Mouse (Mus musculus): ENCODE measurements around the gene Dpagt1. TPM values are rescaled to one million over a fixed set of nuclear protein-coding genes. Genes with fewer than 3 reads are reported as not detected.

Dpagt1 gene
- polyA plus RNA-seq, 1 experiment = 54.7 TPM

DNA sequence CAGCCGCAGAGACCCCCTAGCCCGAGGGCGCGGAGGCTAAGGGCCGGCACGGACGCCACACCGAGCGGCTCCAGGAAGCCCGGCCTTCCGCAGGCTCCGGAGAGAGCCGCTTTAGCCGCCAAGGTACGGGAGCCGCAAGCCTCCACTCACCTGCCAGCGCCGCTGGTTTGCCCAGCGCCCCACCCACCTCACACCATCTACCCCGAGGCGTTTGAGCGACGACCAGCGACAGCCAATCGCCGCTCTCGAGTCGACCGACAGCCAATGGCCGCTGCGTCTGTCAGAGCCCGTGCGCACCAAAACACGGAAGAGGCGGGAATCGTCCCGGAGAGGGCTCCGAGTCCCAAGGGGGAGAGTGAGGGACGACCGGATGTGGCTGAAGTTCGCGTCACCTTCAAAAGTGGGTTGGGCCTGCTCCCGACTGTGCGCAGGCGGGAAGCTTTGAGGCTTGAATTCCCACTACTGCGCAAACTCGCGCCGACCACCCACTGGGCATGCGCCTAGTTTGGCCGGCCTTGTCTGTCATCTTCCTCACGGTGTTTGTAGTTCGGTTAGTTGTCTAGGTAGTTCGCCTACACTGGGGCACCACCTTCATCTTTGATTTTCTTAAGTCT lies 20.2 kb upstream of the Dpagt1 start, which contains the start of gene Hinfp:
Gene Hinfp, minus strand, starts transcription at position 206 of the 614 bp plus-strand sequence.
- no peak within 1 kb of the TSS for H3K27ac ChIP-seq (ENCODE audit: insufficient read depth, low read length)
- H3K4me1 ChIP-seq (ENCODE audit: control insufficient read depth, insufficient read depth, low read length) = no peaks in the 10 kb centered on the region
- peak within 1 kb of the TSS; percentile 92 for H3K4me3 ChIP-seq (ENCODE audit: insufficient read depth, low read length)
- TF ChIP-seq POLR2A (IDR thresholded peaks at IDR 0.05; ENCODE audit: low read depth, low read length) = peak; percentile 93
- no peak for TF ChIP-seq CTCF (IDR thresholded peaks at IDR 0.05; ENCODE audit: borderline replicate concordance, insufficient read depth, low read length)

DNA sequence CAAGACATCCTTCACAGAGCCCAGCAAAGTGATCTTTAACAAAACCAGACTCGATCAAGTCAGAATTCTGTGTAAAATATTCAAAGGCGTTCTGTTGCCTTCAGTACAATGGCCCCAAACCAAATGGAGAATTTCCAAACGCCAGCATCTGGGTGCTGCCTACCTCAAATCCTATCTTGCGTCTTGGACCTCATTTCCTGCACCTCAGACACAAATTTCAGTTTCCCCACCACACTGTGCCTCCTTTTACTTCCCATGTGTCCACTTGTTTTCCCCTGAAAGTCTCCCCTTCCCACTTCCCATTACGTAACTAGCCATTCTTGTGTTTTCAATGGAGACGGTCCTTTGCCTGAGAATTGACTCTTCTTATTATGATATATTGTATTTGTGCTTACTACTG lies 19.3 kb upstream of the Dpagt1 start:
- no peak overlapping the region for H3K27ac ChIP-seq (ENCODE audit: insufficient read depth, low read length)
- H3K4me3 ChIP-seq (ENCODE audit: insufficient read depth, low read length) = no peak overlapping the region
- H3K4me1 ChIP-seq (ENCODE audit: control insufficient read depth, insufficient read depth, low read length) = no peaks in the 10 kb centered on the region
- TF ChIP-seq POLR2A (IDR thresholded peaks at IDR 0.05; ENCODE audit: low read depth, low read length) (no peak), CTCF (IDR thresholded peaks at IDR 0.05; ENCODE audit: borderline replicate concordance, insufficient read depth, low read length) (no peak)

DNA sequence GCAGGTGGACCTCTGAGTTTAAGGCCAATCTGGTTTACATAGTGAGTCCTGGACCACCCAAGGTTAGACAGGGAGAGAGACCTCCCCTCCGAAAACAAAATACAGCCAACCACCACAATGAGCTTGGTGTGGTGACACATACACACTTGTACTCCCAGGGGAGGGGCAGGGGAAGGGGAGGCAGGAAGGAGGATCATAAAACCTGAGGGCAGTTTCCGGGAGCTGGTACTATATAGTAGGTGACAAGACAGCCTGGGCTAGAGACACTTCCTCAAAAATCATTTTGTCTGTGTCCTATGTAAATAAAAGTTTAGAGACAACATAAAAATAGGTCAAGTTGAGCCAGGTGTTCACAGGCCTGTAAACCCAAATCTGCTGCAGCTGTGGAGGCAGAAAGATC lies 18.6 kb upstream of the Dpagt1 start:
- Histone ChIP-seq H3K27ac (ENCODE audit: insufficient read depth, low read length) (no peak overlapping the region), H3K4me1 (ENCODE audit: control insufficient read depth, insufficient read depth, low read length) (no peaks in the 10 kb centered on the region), H3K4me3 (ENCODE audit: insufficient read depth, low read length) (no peak overlapping the region)
- no peak for TF ChIP-seq CTCF (IDR thresholded peaks at IDR 0.05; ENCODE audit: borderline replicate concordance, insufficient read depth, low read length)
- TF ChIP-seq POLR2A (IDR thresholded peaks at IDR 0.05; ENCODE audit: low read depth, low read length) = no peak

DNA sequence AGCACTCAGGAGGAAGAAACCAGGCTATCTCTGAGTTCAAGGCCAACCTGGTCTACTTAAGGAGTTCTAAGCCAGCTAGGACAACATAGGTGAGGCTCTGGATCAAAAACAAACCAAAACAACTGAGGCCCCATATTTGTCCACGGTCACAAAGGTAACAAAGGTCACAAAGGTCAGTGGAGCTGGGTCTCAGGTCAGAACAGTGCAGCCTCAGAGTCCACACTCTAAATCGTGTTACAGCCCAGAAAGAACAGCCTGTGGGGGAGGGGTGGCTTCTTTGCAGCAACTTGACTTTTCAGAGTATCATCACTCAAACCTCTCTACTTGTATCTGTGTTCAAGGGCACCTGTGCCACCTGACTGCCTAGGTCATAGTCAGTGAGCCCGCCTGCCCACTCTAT lies 16.1 kb upstream of the Dpagt1 start:
- TF ChIP-seq CTCF (IDR thresholded peaks at IDR 0.05; ENCODE audit: borderline replicate concordance, insufficient read depth, low read length) (no peak), POLR2A (IDR thresholded peaks at IDR 0.05; ENCODE audit: low read depth, low read length) (no peak)
- Histone ChIP-seq H3K4me1 (ENCODE audit: control insufficient read depth, insufficient read depth, low read length) (no peaks in the 10 kb centered on the region), H3K4me3 (ENCODE audit: insufficient read depth, low read length) (no peak overlapping the region), H3K27ac (ENCODE audit: insufficient read depth, low read length) (no peak overlapping the region)

DNA sequence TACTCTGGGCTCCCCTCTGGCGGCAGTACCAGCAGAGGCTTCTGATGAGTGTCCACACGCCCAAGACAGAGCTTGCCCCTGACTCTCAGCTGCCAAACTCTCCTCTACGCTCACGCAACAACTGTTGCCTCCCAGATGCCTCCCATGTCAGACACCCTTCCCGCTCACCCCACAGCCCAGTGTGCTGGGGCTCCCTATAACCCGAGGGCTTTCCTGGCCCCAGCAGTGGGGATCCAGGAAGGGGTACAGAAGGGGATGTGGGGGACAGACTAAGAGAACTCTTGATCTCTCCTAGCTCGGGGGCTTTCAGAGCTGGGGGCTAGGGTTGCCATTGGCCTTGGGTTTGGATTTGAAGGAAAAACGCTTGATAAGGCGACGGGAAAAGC lies 15.1 kb upstream of the Dpagt1 start:
- H3K4me1 ChIP-seq (ENCODE audit: control insufficient read depth, insufficient read depth, low read length) = no peaks in the 10 kb centered on the region
- TF ChIP-seq POLR2A (IDR thresholded peaks at IDR 0.05; ENCODE audit: low read depth, low read length) (no peak), CTCF (IDR thresholded peaks at IDR 0.05; ENCODE audit: borderline replicate concordance, insufficient read depth, low read length) (no peak)
- no peak overlapping the region for H3K27ac ChIP-seq (ENCODE audit: insufficient read depth, low read length)
- no peak overlapping the region for H3K4me3 ChIP-seq (ENCODE audit: insufficient read depth, low read length)

DNA sequence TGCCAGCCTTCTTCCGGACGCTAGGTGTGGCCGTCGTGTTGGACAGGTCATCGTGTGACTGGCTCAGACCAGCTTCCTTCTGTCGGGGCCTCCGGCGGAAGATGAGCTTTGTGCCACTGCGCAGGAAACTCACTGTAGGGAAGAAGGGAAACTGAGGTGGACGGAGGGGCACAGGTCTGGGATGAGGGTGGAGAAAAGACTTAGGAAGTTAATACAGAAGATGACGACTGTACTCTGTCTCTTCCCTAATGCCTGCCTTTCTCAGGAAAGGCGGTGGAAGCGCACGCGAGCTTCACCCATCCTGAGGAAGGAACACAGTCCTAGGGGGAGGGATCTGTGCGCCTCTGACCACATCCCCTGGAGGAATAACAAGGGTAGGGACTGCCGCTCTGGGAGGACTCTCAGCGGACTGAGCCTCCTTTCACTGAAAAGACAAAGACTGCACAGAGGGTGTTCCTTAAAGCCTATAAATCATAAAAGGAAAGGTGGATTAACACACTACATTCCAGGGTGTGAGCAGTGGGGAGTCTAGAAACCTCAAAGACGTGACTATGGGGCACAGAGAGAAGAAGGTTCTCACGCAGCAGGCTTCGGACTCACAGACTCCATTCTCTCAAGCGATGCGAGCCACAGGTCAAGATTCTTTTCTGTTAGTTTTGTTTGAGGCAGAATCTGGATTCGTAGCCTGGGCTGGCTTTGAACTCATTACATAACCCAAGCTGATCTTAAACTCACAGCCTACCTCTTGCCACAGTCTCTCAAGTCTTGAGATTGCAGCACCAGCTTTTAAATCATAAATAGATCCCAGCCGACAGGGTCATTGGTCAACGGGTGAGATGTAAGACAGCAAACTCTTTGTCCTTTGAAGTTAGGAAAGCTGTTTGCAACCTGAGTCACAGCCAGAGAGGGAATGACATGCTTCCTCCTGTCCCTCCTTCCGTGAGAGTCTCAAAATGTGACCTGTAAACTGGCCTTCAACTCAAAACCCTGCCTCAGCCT lies 14.4 kb upstream of the Dpagt1 start:
- no peak for TF ChIP-seq POLR2A (IDR thresholded peaks at IDR 0.05; ENCODE audit: low read depth, low read length)
- TF ChIP-seq CTCF (IDR thresholded peaks at IDR 0.05; ENCODE audit: borderline replicate concordance, insufficient read depth, low read length) = no peak
- Histone ChIP-seq H3K4me1 (ENCODE audit: control insufficient read depth, insufficient read depth, low read length) (no peaks in the 10 kb centered on the region), H3K4me3 (ENCODE audit: insufficient read depth, low read length) (no peak overlapping the region), H3K27ac (ENCODE audit: insufficient read depth, low read length) (no peak overlapping the region)

DNA sequence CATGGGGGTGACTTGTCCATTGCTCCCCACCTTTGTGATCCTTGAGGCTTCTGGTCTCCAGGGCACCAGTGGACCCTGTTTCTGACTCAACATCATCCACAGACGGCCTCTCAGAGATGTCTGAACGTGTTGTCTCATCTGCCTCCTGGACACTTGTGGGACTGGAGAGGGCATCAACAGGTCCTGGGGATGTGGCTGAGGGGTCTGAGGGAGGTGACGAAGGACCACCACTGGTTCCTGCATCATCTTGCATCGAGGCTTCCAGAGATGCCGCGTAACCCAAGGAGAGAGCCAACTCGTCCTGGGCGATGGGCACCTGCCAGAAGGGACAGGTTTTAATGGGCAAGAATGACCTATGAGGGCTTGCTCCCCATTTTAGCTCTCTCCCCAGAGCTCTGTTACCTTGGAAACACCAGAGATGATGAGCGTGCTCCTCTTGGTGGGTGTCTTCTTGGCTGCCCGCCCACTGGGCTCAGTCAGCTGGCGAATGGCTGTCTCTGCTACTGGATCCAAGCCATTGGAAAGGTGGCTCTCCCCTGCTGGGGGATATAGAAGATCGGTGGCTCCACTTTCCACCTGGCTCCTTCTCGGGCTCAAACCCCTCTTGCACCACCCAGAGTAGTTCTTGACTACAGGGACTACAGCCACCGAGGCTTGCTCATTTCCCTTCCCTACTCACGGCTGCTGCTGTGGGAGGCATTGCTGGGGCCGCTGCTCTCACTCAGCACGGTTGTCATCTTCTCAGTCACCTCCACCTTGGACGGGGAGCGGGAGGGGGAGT lies 12.2 kb upstream of the Dpagt1 start:
- H3K27ac ChIP-seq (ENCODE audit: insufficient read depth, low read length) = no peak overlapping the region
- 0 out of 2 replicates have a peak, but pooled peaks cover 5% of the 10 kb centered on the region for H3K4me1 ChIP-seq (ENCODE audit: control insufficient read depth, insufficient read depth, low read length)
- no peak overlapping the region for H3K4me3 ChIP-seq (ENCODE audit: insufficient read depth, low read length)
- TF ChIP-seq CTCF (IDR thresholded peaks at IDR 0.05; ENCODE audit: borderline replicate concordance, insufficient read depth, low read length) (no peak), POLR2A (IDR thresholded peaks at IDR 0.05; ENCODE audit: low read depth, low read length) (no peak)

DNA sequence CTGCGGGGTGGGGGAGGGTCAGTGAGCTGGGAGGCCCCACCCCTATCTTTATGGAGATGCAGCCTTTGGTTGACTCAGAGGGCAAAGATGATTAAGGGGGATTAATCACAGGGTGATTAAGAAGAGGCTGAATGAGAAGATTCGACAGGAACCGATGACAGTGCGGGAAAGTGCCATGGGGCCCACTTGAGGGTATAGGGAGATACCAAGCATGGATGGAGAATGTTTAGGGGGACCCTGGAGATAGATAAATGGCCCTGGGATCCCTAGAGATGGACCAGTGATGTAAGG lies 11.6 kb upstream of the Dpagt1 start:
- no peak overlapping the region for H3K4me3 ChIP-seq (ENCODE audit: insufficient read depth, low read length)
- 0 out of 2 replicates have a peak, but pooled peaks cover 7% of the 10 kb centered on the region for H3K4me1 ChIP-seq (ENCODE audit: control insufficient read depth, insufficient read depth, low read length)
- TF ChIP-seq CTCF (IDR thresholded peaks at IDR 0.05; ENCODE audit: borderline replicate concordance, insufficient read depth, low read length) (no peak), POLR2A (IDR thresholded peaks at IDR 0.05; ENCODE audit: low read depth, low read length) (no peak)
- H3K27ac ChIP-seq (ENCODE audit: insufficient read depth, low read length) = no peak overlapping the region

DNA sequence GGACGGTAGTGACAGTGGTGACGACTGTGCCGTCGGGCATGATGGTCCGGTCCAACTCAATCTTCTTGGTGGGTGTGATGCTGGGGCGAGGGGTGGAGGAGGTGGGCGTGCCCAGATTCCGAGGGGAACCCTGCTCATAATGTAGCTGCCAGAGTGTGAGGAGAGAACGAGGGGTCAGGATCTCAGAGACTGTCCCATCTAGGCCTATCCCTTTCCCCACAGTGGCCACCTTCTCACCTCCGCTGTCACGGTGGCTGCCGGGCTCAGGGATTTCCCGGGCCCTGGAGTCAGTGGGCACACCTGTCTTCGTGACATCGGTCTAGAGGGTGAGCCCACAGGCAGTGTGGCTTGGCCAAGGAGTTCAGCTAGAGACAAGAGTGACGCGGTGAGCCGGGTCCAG lies 10.9 kb upstream of the Dpagt1 start:
- TF ChIP-seq POLR2A (IDR thresholded peaks at IDR 0.05; ENCODE audit: low read depth, low read length) = no peak
- TF ChIP-seq CTCF (IDR thresholded peaks at IDR 0.05; ENCODE audit: borderline replicate concordance, insufficient read depth, low read length) = no peak
- Histone ChIP-seq H3K4me1 (ENCODE audit: control insufficient read depth, insufficient read depth, low read length) (0 out of 2 replicates have a peak, but pooled peaks cover 7% of the 10 kb centered on the region), H3K4me3 (ENCODE audit: insufficient read depth, low read length) (no peak overlapping the region), H3K27ac (ENCODE audit: insufficient read depth, low read length) (no peak overlapping the region)
